Comparison of ENCODE assay signal across 8 mouse cellular contexts in the genomic region with DNA sequence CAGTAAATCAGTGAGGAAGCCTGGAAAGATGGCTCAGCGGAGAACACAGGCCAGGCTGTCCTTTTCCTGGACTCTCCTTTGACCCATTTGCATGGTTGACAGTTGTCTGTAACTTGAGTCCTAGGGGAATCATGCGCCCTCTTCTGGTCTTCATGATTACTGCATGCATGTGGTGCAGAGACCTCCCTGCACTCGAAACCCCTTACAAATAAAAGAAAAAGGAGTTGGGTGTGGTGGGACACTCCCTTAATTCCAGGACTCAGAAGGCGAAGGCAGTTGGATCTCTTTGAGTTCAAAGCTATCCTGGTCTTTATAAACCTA. TPM values are rescaled to one million over a fixed set of nuclear protein-coding genes. Genes with fewer than 3 reads are reported as not detected.
DNase-seq lines count a peak whose midpoint lies in the region; ATAC-seq and TF ChIP-seq lines count a peak whose summit lies in the region.

No protein-coding gene starts in this region.

- peak; percentile 45 for TF ChIP-seq CTCF in ES-Bruce4 (IDR thresholded peaks at IDR 0.05; ENCODE audit: low read depth, low read length)
- peak; percentile 95 for TF ChIP-seq CTCF in liver, embryonic 14.5 days (IDR thresholded peaks at IDR 0.05; ENCODE audit: low read depth)

- no peak for TF ChIP-seq POLR2A in ES-Bruce4 (IDR thresholded peaks at IDR 0.05; ENCODE audit: insufficient read depth, low read length)

- H3K4me2 ChIP-seq in forebrain, embryonic 11.5 days (ENCODE audit: low read depth, low read length, severe bottlenecking), result peak overlapping the region; percentile 51
- peak overlapping the region; percentile 77 for H3K4me2 ChIP-seq in heart, embryonic 16.5 days (ENCODE audit: low read depth, low read length)
- peak overlapping the region; percentile 71 for H3K4me2 ChIP-seq in liver, embryonic 14.5 days (ENCODE audit: low read depth)
- H3K4me2 ChIP-seq in stomach, embryonic 15.5 days, result peak overlapping the region; percentile 75

- no peak for TF ChIP-seq EP300 in ES-Bruce4 (IDR thresholded peaks at IDR 0.05; ENCODE audit: insufficient read depth, low read depth, low read length)
- no peak for TF ChIP-seq EP300 in liver, embryonic 14.5 days (IDR thresholded peaks at IDR 0.05; ENCODE audit: low read depth)

- 0% methylated on average over 4 of the region's 4 CpGs for WGBS in forebrain, embryonic 11.5 days
- WGBS in heart, embryonic 16.5 days, result 1% methylated on average over 4 of the region's 4 CpGs
- WGBS in liver, embryonic 14.5 days (ENCODE audit: insufficient replicate concordance), result 2% methylated on average over 4 of the region's 4 CpGs
- 3% methylated on average over 4 of the region's 4 CpGs for WGBS in stomach, embryonic 15.5 days

- peaks cover 21% of the 10 kb centered on the region for H3K36me3 ChIP-seq in ES-Bruce4 (ENCODE audit: control insufficient read depth, insufficient read depth, low read length, poor library complexity, severe bottlenecking)
- peaks cover 5% of the 10 kb centered on the region; the same call in 1 of the 2 replicates for H3K36me3 ChIP-seq in forebrain, embryonic 11.5 days (ENCODE audit: control insufficient read depth, insufficient read depth, low read length)
- peaks cover 16% of the 10 kb centered on the region for H3K36me3 ChIP-seq in heart, embryonic 16.5 days (ENCODE audit: control insufficient read depth, insufficient read depth)
- H3K36me3 ChIP-seq in liver, embryonic 14.5 days (replicated peaks; ENCODE audit: control insufficient read depth, insufficient read depth, low read depth), result peaks cover 26% of the 10 kb centered on the region
- peaks cover 19% of the 10 kb centered on the region for H3K36me3 ChIP-seq in stomach, embryonic 15.5 days

- peak overlapping the region; percentile 95 for H3K4me3 ChIP-seq in ES-Bruce4 (ENCODE audit: low read depth, low read length)
- peak overlapping the region; percentile 79 for H3K4me3 ChIP-seq in forebrain, embryonic 11.5 days (ENCODE audit: low read depth, low read length)
- peak overlapping the region; percentile 80 for H3K4me3 ChIP-seq in heart, embryonic 16.5 days (ENCODE audit: low read length)
- peak overlapping the region; percentile 94 to 98 for H3K4me3 ChIP-seq in liver, embryonic 14.5 days (ENCODE audit: insufficient read depth in 1 of 2, low read depth in 2 of 2, low read length in 2 of 2)
- H3K4me3 ChIP-seq in stomach, embryonic 15.5 days (replicated peaks), result peak overlapping the region; percentile 79

- H3K4me1 ChIP-seq in ES-Bruce4 (ENCODE audit: control insufficient read depth, insufficient read depth, low read length), result no peaks in the 10 kb centered on the region
- H3K4me1 ChIP-seq in forebrain, embryonic 11.5 days (replicated peaks; ENCODE audit: control insufficient read depth, insufficient read depth, low read length), result peaks cover 4% of the 10 kb centered on the region
- peaks cover 11% of the 10 kb centered on the region for H3K4me1 ChIP-seq in heart, embryonic 16.5 days (ENCODE audit: control insufficient read depth, insufficient read depth, low read length)
- H3K4me1 ChIP-seq in liver, embryonic 14.5 days (replicated peaks; ENCODE audit: control insufficient read depth in 2 of 2, insufficient read depth in 2 of 2, low read length in 1 of 2), result peaks cover 16 to 25% of the 10 kb centered on the region in 2 experiments
- H3K4me1 ChIP-seq in stomach, embryonic 15.5 days, result peaks cover 10% of the 10 kb centered on the region; the same call in 1 of the 2 replicates

- no peaks in the 10 kb centered on the region for H3K27me3 ChIP-seq in ES-Bruce4 (ENCODE audit: control insufficient read depth, insufficient read depth, low read length, poor library complexity, severe bottlenecking)
- no peaks in the 10 kb centered on the region for H3K27me3 ChIP-seq in forebrain, embryonic 11.5 days (ENCODE audit: control insufficient read depth, insufficient read depth, low read length)
- H3K27me3 ChIP-seq in heart, embryonic 16.5 days (ENCODE audit: control insufficient read depth, insufficient read depth, low read length), result no peaks in the 10 kb centered on the region
- H3K27me3 ChIP-seq in liver, embryonic 14.5 days (ENCODE audit: control insufficient read depth, insufficient read depth, low read length), result no peaks in the 10 kb centered on the region
- no peaks in the 10 kb centered on the region for H3K27me3 ChIP-seq in stomach, embryonic 15.5 days (replicated peaks)

- 0 out of 2 replicates have a peak overlapping the region, but pooled peaks have one; percentile 8 for H3K27ac ChIP-seq in ES-Bruce4 (ENCODE audit: insufficient read depth, low read length)
- H3K27ac ChIP-seq in forebrain, embryonic 11.5 days (ENCODE audit: low read depth, low read length), result 0 out of 2 replicates have a peak overlapping the region, but pooled peaks have one; percentile 37
- H3K27ac ChIP-seq in heart, embryonic 16.5 days (ENCODE audit: low read length), result peak overlapping the region; percentile 88
- peak overlapping the region; percentile 85 for H3K27ac ChIP-seq in liver, embryonic 14.5 days
- peak overlapping the region; percentile 81 for H3K27ac ChIP-seq in stomach, embryonic 15.5 days

- DNase-seq in c-Kit-positive CD71-positive TER-119-negative erythroid progenitor cells, embryonic 14.5 days (ENCODE audit: low read depth), result peak; percentile 92
- DNase-seq in forebrain, embryonic 11.5 days (ENCODE audit: low spot score), result peak; percentile 91
- DNase-seq in kidney, postnatal 25 days, result peak; percentile 80 to 90
- peak; percentile 81 to 89 (median 82) for DNase-seq in liver, embryonic 14.5 days (ENCODE audit: low read depth in 3 of 3, low spot score in 3 of 3)
- peak; percentile 89 for DNase-seq in neural tube, embryonic 10.5 days (ENCODE audit: extremely low spot score, low spot score)

- ATAC-seq in forebrain, embryonic 11.5 days (replicated peaks; ENCODE audit: low FRiP score), result peak; percentile 45
- ATAC-seq in heart, embryonic 16.5 days (replicated peaks; ENCODE audit: extremely low read depth, insufficient read depth, low FRiP score), result peak; percentile 58
- peak; percentile 49 for ATAC-seq in liver, embryonic 14.5 days (ENCODE audit: insufficient read depth)
- ATAC-seq in stomach, embryonic 15.5 days (ENCODE audit: insufficient read depth, low FRiP score, low read depth), result peak; percentile 40; the same call in 1 of the 2 replicates

- no peaks in the 10 kb centered on the region for H3K9me3 ChIP-seq in ES-Bruce4 (replicated peaks; ENCODE audit: control insufficient read depth, insufficient read depth, low read length, poor library complexity, severe bottlenecking)
- no peaks in the 10 kb centered on the region for H3K9me3 ChIP-seq in forebrain, embryonic 11.5 days (ENCODE audit: control insufficient read depth, low read length)
- no peaks in the 10 kb centered on the region for H3K9me3 ChIP-seq in heart, embryonic 16.5 days (replicated peaks; ENCODE audit: control insufficient read depth, low read length)
- no peaks in the 10 kb centered on the region for H3K9me3 ChIP-seq in liver, embryonic 14.5 days (ENCODE audit: control insufficient read depth, low read length)
- no peaks in the 10 kb centered on the region for H3K9me3 ChIP-seq in stomach, embryonic 15.5 days

- peak overlapping the region; percentile 98; the same call in 1 of the 2 replicates for H3K9ac ChIP-seq in ES-Bruce4 (ENCODE audit: low read depth, poor library complexity, severe bottlenecking)
- H3K9ac ChIP-seq in forebrain, embryonic 11.5 days (ENCODE audit: low read length), result peak overlapping the region; percentile 55
- H3K9ac ChIP-seq in heart, embryonic 16.5 days (ENCODE audit: low read length), result peak overlapping the region; percentile 75
- H3K9ac ChIP-seq in liver, embryonic 14.5 days (replicated peaks), result peak overlapping the region; percentile 97
- H3K9ac ChIP-seq in stomach, embryonic 15.5 days, result peak overlapping the region; percentile 56; the same call in 1 of the 2 replicates

RNA-seq across cellular contexts. Expression of a gene that starts 0.7 kb away (rescaled TPM):
- polyA plus RNA-seq in ES-Bruce4 (2011; ENCODE audit: insufficient read depth, insufficient read length, low read depth, missing spikeins), result 129 and 136 TPM in 2 replicates
- polyA plus RNA-seq in forebrain, embryonic 11.5 days (2014; fragmentation: Nextera tagmentation; extraction: Ambion mirVana), result 191 and 195 TPM in 2 replicates
- 80.4 and 81.2 TPM in 2 replicates for polyA plus RNA-seq in heart, embryonic 16.5 days (2015; fragmentation: Nextera tagmentation; extraction: Ambion mirVana)
- polyA plus RNA-seq in liver, embryonic 14.5 days (2012; rRNA removed), result 53.6 and 63.4 TPM in 2 replicates
- 101 and 115 TPM in 2 replicates for polyA plus RNA-seq in liver, embryonic 14.5 days (2014; fragmentation: Nextera tagmentation; extraction: Ambion mirVana)
- 109 and 110 TPM in 2 replicates for polyA plus RNA-seq in stomach, embryonic 15.5 days (2015; fragmentation: Nextera tagmentation; extraction: Ambion mirVana)

RNA-seq across cellular contexts. Expression of a gene that starts 9.4 kb away (rescaled TPM):
- polyA plus RNA-seq in ES-Bruce4 (2011; ENCODE audit: insufficient read depth, insufficient read length, low read depth, missing spikeins), result 8.5 and 9.1 TPM in 2 replicates
- polyA plus RNA-seq in forebrain, embryonic 11.5 days (2014; fragmentation: Nextera tagmentation; extraction: Ambion mirVana), result 0.88 and 1.7 TPM in 2 replicates
- polyA plus RNA-seq in heart, embryonic 16.5 days (2015; fragmentation: Nextera tagmentation; extraction: Ambion mirVana), result 7.5 and 15.9 TPM in 2 replicates
- 7.3 and 8.8 TPM in 2 replicates for polyA plus RNA-seq in liver, embryonic 14.5 days (2012; rRNA removed)
- 12.4 and 13.4 TPM in 2 replicates for polyA plus RNA-seq in liver, embryonic 14.5 days (2014; fragmentation: Nextera tagmentation; extraction: Ambion mirVana)
- 5.6 and 6.3 TPM in 2 replicates for polyA plus RNA-seq in stomach, embryonic 15.5 days (2015; fragmentation: Nextera tagmentation; extraction: Ambion mirVana)

RNA-seq across cellular contexts. Expression of a gene that starts 23.5 kb away (rescaled TPM):
- 26.2 and 26.7 TPM in 2 replicates for polyA plus RNA-seq in ES-Bruce4 (2011; ENCODE audit: insufficient read depth, insufficient read length, low read depth, missing spikeins)
- polyA plus RNA-seq in forebrain, embryonic 11.5 days (2014; fragmentation: Nextera tagmentation; extraction: Ambion mirVana), result 22.6 and 24.0 TPM in 2 replicates
- 11.4 and 11.7 TPM in 2 replicates for polyA plus RNA-seq in heart, embryonic 16.5 days (2015; fragmentation: Nextera tagmentation; extraction: Ambion mirVana)
- 9.7 and 11.0 TPM in 2 replicates for polyA plus RNA-seq in liver, embryonic 14.5 days (2012; rRNA removed)
- 5.6 and 6.2 TPM in 2 replicates for polyA plus RNA-seq in liver, embryonic 14.5 days (2014; fragmentation: Nextera tagmentation; extraction: Ambion mirVana)
- 18.6 and 19.4 TPM in 2 replicates for polyA plus RNA-seq in stomach, embryonic 15.5 days (2015; fragmentation: Nextera tagmentation; extraction: Ambion mirVana)

RNA-seq across cellular contexts. Expression of a gene that starts 29.5 kb away (rescaled TPM):
- 19.8 and 21.4 TPM in 2 replicates for polyA plus RNA-seq in ES-Bruce4 (2011; ENCODE audit: insufficient read depth, insufficient read length, low read depth, missing spikeins)
- 6.1 and 6.5 TPM in 2 replicates for polyA plus RNA-seq in forebrain, embryonic 11.5 days (2014; fragmentation: Nextera tagmentation; extraction: Ambion mirVana)
- polyA plus RNA-seq in heart, embryonic 16.5 days (2015; fragmentation: Nextera tagmentation; extraction: Ambion mirVana), result 0.91 and 1.4 TPM in 2 replicates
- polyA plus RNA-seq in liver, embryonic 14.5 days (2012; rRNA removed), result 1.1 and 1.4 TPM in 2 replicates
- 0.15 and 0.27 TPM in 2 replicates for polyA plus RNA-seq in liver, embryonic 14.5 days (2014; fragmentation: Nextera tagmentation; extraction: Ambion mirVana)
- 9.1 and 10.1 TPM in 2 replicates for polyA plus RNA-seq in stomach, embryonic 15.5 days (2015; fragmentation: Nextera tagmentation; extraction: Ambion mirVana)

RNA-seq across cellular contexts. Expression of a gene that starts 41.9 kb away (rescaled TPM):
- polyA plus RNA-seq in ES-Bruce4 (2011; ENCODE audit: insufficient read depth, insufficient read length, low read depth, missing spikeins), result not detected in 2 replicates
- polyA plus RNA-seq in forebrain, embryonic 11.5 days (2014; fragmentation: Nextera tagmentation; extraction: Ambion mirVana), result 0.05 and 0.07 TPM in 2 replicates
- 0.04 TPM in 1 of 2 replicates, not detected in the other for polyA plus RNA-seq in heart, embryonic 16.5 days (2015; fragmentation: Nextera tagmentation; extraction: Ambion mirVana)
- polyA plus RNA-seq in liver, embryonic 14.5 days (2012; rRNA removed), result 0.59 and 0.61 TPM in 2 replicates
- 0.28 and 0.38 TPM in 2 replicates for polyA plus RNA-seq in liver, embryonic 14.5 days (2014; fragmentation: Nextera tagmentation; extraction: Ambion mirVana)
- polyA plus RNA-seq in stomach, embryonic 15.5 days (2015; fragmentation: Nextera tagmentation; extraction: Ambion mirVana), result 0.05 TPM in 1 of 2 replicates, not detected in the other

Comparison
In these comparisons a context has a peak if more than half of its experiments do, and no peak if none do; other contexts are left out.
1. Peak in every context shown above with its lines: DNase-seq, ATAC-seq, H3K4me3 ChIP-seq and H3K27ac ChIP-seq.
2. H3K27ac ChIP-seq: peak in every context shown above with its lines; median percentile 88 in heart, embryonic 16.5 days; 85 in liver, embryonic 14.5 days; 81 in stomach, embryonic 15.5 days; 37 in forebrain, embryonic 11.5 days; 8 in ES-Bruce4.